Mouse (Mus musculus) hindbrain, embryonic 15.5 days (tissue): ENCODE data around the gene Extl1. TPM values are rescaled to one million over a fixed set of nuclear protein-coding genes. Genes with fewer than 3 reads are reported as not detected.

Experiments used
- ATAC-seq: fragments of 200-750 bp; cut with Nextera tagmentation; 2 replicates; pipeline ENCODE4 v1.8.0; 2017; ENCODE audit warnings: low read depth, moderate number of reproducible peaks, moderate TSS enrichment; ENCODE audit not compliant: low FRiP score
- H3K27ac ChIP-seq: fragments of 300-500 bp; sonication (generic); replicated peaks from 2 replicates; pipeline ENCODE4 v1.5.1; 2015; ENCODE audit warnings: mild to moderate bottlenecking, inconsistent platforms
- H3K27me3 ChIP-seq: fragments of 300-500 bp; sonication (generic); 2 replicates; pipeline ENCODE4 v1.6.1; 2015; ENCODE audit warnings: control low read depth, inconsistent platforms
- H3K36me3 ChIP-seq: fragments of 300-500 bp; sonication (generic); 2 replicates; pipeline ENCODE4 v1.6.1; 2015; ENCODE audit warnings: control low read depth, inconsistent platforms
- H3K4me1 ChIP-seq: fragments of 300-500 bp; sonication (generic); replicated peaks from 2 replicates; pipeline ENCODE4 v1.6.1; 2015; ENCODE audit warnings: control low read depth, inconsistent platforms
- H3K4me2 ChIP-seq: fragments of 300-500 bp; sonication (generic); 2 replicates; pipeline ENCODE4 v1.6.1; 2015; ENCODE audit warnings: moderate library complexity, mild to moderate bottlenecking, inconsistent platforms
- H3K4me3 ChIP-seq: fragments of 300-500 bp; sonication (generic); 2 replicates; pipeline ENCODE4 v1.5.1; 2015; ENCODE audit warnings: mild to moderate bottlenecking, inconsistent platforms
- H3K9ac ChIP-seq: fragments of 300-500 bp; sonication (generic); 2 replicates; pipeline ENCODE4 v1.6.1; 2015; ENCODE audit warnings: inconsistent platforms
- H3K9me3 ChIP-seq: fragments of 300-500 bp; sonication (generic); 2 replicates; pipeline ENCODE4 v1.6.1; 2016; ENCODE audit warnings: control low read depth, inconsistent platforms
- WGBS: fragments of 180-500 bp; shearing (Covaris S2); methylation state at CpG from one replicate; pipeline ENCODE4 v1.1.7; 2015; 5-methylcytosine and 5-hydroxymethylcytosine counted together
- polyA plus RNA-seq: library from polyadenylated mRNA; unstranded; fragments of >200 nt; fragmentation: Nextera tagmentation; extraction: Ambion mirVana; gene quantifications from 2 replicates; pipeline ENCODE4 v1.2.1, GENCODE M21; 2015

Extl1 gene
- polyA plus RNA-seq, 1 experiment from 2014 or later = 0.45 TPM

DNA sequence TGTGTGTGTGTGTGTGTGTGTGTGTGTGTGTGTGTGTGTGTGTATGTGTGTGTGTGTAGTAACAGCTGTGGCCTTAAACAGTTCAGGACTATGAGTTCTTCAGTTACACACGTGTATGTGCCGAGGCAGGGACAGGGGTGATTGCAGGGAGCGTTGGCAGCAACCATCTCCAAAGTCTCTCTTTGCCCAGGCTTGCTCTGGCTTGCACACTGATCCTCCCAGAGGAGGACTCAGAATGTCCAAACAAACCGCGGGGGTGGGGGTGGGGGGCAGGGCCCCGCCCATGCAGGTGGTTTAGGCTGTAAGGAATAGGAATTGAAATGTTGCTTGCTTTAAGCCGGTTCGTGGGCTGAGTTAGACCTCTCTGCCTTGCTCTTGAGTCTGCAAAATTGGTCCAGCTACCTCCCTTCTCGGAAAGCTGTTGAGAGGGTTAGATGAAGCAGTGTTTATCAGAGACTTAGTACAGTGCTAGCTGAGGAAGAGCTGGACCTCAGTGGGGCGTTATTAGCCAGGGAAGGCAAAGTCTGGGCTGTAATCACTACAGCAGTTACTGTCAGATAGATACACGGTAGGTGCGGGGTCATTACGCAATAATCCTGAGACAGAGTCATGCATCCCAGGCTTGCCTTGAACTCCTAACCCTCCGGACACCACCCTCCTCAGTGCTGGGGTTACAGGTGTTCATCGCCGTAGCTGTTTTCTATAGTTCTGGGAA, 18.4 kb upstream of the Extl1 start:
- H3K9ac ChIP-seq = no peak overlapping the region
- H3K4me3 ChIP-seq = peak overlapping the region; percentile 39; the same call in 1 of the 2 replicates
- no peaks in the 10 kb centered on the region for H3K9me3 ChIP-seq
- H3K36me3 ChIP-seq = no peaks in the 10 kb centered on the region
- H3K4me2 ChIP-seq = peak overlapping the region; percentile 66
- H3K27ac ChIP-seq = peak overlapping the region; percentile 82
- H3K27me3 ChIP-seq = no peaks in the 10 kb centered on the region
- H3K4me1 ChIP-seq = peaks cover 50% of the 10 kb centered on the region
- ATAC-seq = no peak
- WGBS = 70% methylated on average over 16 of the region's 16 CpGs

GRCm38 (mm10) chr4:134401181-134401661, 17.6 kb upstream of the Extl1 start:
- peak overlapping the region; percentile 39 for H3K4me3 ChIP-seq
- H3K36me3 ChIP-seq = no peaks in the 10 kb centered on the region
- WGBS = 3% methylated on average over 19 of the region's 19 CpGs
- peak; percentile 77 for ATAC-seq
- no peaks in the 10 kb centered on the region for H3K9me3 ChIP-seq
- H3K4me2 ChIP-seq = peak overlapping the region; percentile 66
- peak overlapping the region; percentile 44 for H3K9ac ChIP-seq
- H3K27me3 ChIP-seq = no peaks in the 10 kb centered on the region
- H3K4me1 ChIP-seq = peaks cover 54% of the 10 kb centered on the region
- H3K27ac ChIP-seq = peak overlapping the region; percentile 82

- ATAC-seq = no peak
- Histone ChIP-seq H3K4me3 (peak overlapping the region; percentile 39; the same call in 1 of the 2 replicates), H3K27ac (peak overlapping the region; percentile 82), H3K36me3 (no peaks in the 10 kb centered on the region), H3K9ac (peak overlapping the region; percentile 14; the same call in 1 of the 2 replicates), H3K9me3 (no peaks in the 10 kb centered on the region), H3K27me3 (no peaks in the 10 kb centered on the region), H3K4me1 (peaks cover 57% of the 10 kb centered on the region), H3K4me2 (peak overlapping the region; percentile 66)
- 19% methylated on average over 5 of the region's 5 CpGs for WGBS
Measured at GRCm38 (mm10) chr4:134400206-134400605, 16.6 kb upstream of the Extl1 start.

DNA sequence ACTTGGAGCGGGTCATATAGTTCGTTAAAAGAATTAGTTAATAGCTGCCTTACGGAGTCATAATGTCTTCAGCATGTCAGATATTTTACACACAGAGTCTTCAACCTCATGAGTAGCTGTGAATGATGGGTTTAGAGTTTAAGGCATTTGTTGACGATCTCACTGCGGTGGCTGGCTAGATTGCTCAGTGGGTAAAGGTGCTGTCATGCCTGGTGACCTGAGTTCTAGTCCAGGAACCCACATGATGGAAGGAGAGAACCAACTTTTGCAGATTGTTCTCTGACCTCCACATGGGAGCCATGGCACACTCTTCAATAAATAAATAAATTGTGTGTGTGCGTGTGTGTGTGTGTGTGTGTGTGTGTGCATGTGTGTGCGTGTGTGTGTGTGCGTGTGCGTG, 14.1 kb upstream of the Extl1 start:
- 90% methylated on average over 9 of the region's 9 CpGs for WGBS
- Histone ChIP-seq H3K4me2 (peak overlapping the region; percentile 95; the same call in 1 of the 2 replicates), H3K9me3 (no peaks in the 10 kb centered on the region), H3K27me3 (no peaks in the 10 kb centered on the region), H3K9ac (0 out of 2 replicates have a peak overlapping the region, but pooled peaks have one; percentile 0), H3K36me3 (no peaks in the 10 kb centered on the region), H3K4me3 (no peak overlapping the region), H3K27ac (no peak overlapping the region; the same call in 1 of the 2 replicates), H3K4me1 (peaks cover 50% of the 10 kb centered on the region)
- no peak for ATAC-seq

- H3K4me3 ChIP-seq = no peak overlapping the region
- peaks cover 50% of the 10 kb centered on the region for H3K4me1 ChIP-seq
- peak overlapping the region; percentile 95 for H3K4me2 ChIP-seq
- 0 out of 2 replicates have a peak overlapping the region, but pooled peaks have one; percentile 0 for H3K9ac ChIP-seq
- H3K9me3 ChIP-seq = no peaks in the 10 kb centered on the region
- peak overlapping the region; percentile 43 for H3K27ac ChIP-seq
- no peak for ATAC-seq
- WGBS = 27% methylated on average over 7 of the region's 7 CpGs
- H3K36me3 ChIP-seq = no peaks in the 10 kb centered on the region
- no peaks in the 10 kb centered on the region for H3K27me3 ChIP-seq
Measured at GRCm38 (mm10) chr4:134397121-134397520, 13.5 kb upstream of the Extl1 start.

- H3K4me3 ChIP-seq = peak within 1 kb of the TSS; percentile 49
- H3K4me2 ChIP-seq = peak within 1 kb of the TSS; percentile 95
- peak; percentile 98 for ATAC-seq
- H3K36me3 ChIP-seq = no peaks in the 10 kb centered on the region
- H3K9me3 ChIP-seq = no peaks in the 10 kb centered on the region
- under 1% methylated on average over 31 of the region's 31 CpGs for WGBS
- peak within 1 kb of the TSS; percentile 84 for H3K27ac ChIP-seq
- peaks cover 42% of the 10 kb centered on the region for H3K4me1 ChIP-seq
- H3K9ac ChIP-seq = peak within 1 kb of the TSS; percentile 52
- no peaks in the 10 kb centered on the region for H3K27me3 ChIP-seq
Measured at GRCm38 (mm10) chr4:134395977-134396825, 12.6 kb upstream of the Extl1 start, which contains the start of gene Pafah2. Gene Pafah2, plus strand, starts transcription at chr4:134396320.

- Histone ChIP-seq H3K27ac (peak overlapping the region; percentile 84), H3K4me2 (peak overlapping the region; percentile 95; the same call in 1 of the 2 replicates), H3K4me3 (no peak overlapping the region), H3K9ac (no peak overlapping the region), H3K36me3 (no peaks in the 10 kb centered on the region), H3K9me3 (no peaks in the 10 kb centered on the region), H3K4me1 (peaks cover 33% of the 10 kb centered on the region), H3K27me3 (no peaks in the 10 kb centered on the region)
- ATAC-seq = no peak
- WGBS = 89% methylated on average over 7 of the region's 7 CpGs
Measured at GRCm38 (mm10) chr4:134395142-134395541, 11.5 kb upstream of the Extl1 start.

DNA sequence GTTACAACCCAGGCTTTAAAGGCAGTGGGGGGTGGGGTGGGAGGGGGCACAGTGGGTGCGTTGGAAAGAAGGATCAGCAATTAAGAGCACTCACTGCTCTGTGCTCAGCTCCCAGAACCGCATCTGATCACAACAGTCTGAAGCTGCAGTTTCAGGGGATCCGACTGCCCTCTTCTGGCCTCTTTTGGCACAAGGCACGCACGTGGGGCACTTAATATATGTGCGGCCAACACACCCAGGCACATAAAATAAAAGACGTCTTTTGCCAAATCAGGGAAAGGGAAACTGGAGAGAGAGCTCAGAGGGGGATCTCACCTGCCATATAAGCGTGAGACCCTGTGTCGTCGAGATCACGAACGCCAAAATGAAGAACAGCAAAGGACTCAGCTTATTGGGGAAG, 9.4 kb upstream of the Extl1 start:
- Histone ChIP-seq H3K27me3 (no peaks in the 10 kb centered on the region), H3K27ac (0 out of 2 replicates have a peak overlapping the region, but pooled peaks have one; percentile 25), H3K9me3 (no peaks in the 10 kb centered on the region), H3K4me2 (no peak overlapping the region), H3K4me1 (peaks cover 24% of the 10 kb centered on the region), H3K4me3 (no peak overlapping the region), H3K36me3 (no peaks in the 10 kb centered on the region), H3K9ac (no peak overlapping the region)
- WGBS = 17% methylated on average over 12 of the region's 12 CpGs
- no peak for ATAC-seq

- Histone ChIP-seq H3K4me2 (0 out of 2 replicates have a peak overlapping the region, but pooled peaks have one; percentile 11), H3K4me1 (peaks cover 20% of the 10 kb centered on the region), H3K9ac (no peak overlapping the region), H3K9me3 (no peaks in the 10 kb centered on the region), H3K27me3 (no peaks in the 10 kb centered on the region), H3K27ac (no peak overlapping the region), H3K4me3 (no peak overlapping the region), H3K36me3 (no peaks in the 10 kb centered on the region)
- ATAC-seq = no peak
- WGBS = 9% methylated on average over 8 of the region's 8 CpGs
Measured at GRCm38 (mm10) chr4:134392595-134392994, 8.9 kb upstream of the Extl1 start.

DNA sequence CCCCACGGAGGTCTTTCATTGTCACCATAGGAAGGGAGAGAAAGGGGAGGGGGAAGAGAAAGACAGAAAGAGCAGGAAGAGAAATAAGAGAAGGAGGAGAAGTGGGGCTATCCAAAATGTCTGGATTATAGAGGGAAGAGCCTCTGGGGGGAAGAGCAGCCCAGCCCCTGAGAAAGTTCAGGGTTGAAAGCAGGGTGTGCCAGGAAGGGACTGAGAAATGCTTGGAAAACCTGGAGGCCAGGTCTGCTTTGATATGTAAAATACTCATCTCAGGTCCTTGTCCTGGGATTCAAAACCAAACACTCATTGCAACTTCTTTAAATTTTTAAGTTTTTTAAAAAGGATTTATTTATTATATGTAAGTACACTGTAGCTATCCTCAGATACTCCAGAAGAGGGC, 8.0 kb upstream of the Extl1 start:
- no peak overlapping the region for H3K4me3 ChIP-seq

GRCm38 (mm10) chr4:134388397-134388796, 4.7 kb upstream of the Extl1 start:
- H3K4me1 ChIP-seq = peaks cover 7% of the 10 kb centered on the region; the same call in 1 of the 2 replicates
- no peak for ATAC-seq
- H3K27ac ChIP-seq = no peak overlapping the region
- no peak overlapping the region for H3K9ac ChIP-seq
- no peaks in the 10 kb centered on the region for H3K9me3 ChIP-seq
- 13% methylated on average over 5 of the region's 5 CpGs for WGBS
- H3K4me2 ChIP-seq = no peak overlapping the region
- H3K27me3 ChIP-seq = no peaks in the 10 kb centered on the region
- H3K36me3 ChIP-seq = no peaks in the 10 kb centered on the region
- H3K4me3 ChIP-seq = no peak overlapping the region

More for the DNA sequence above, 8.0 kb upstream of the Extl1 start:
- ATAC-seq = no peak
- Histone ChIP-seq H3K27me3 (no peaks in the 10 kb centered on the region), H3K9me3 (no peaks in the 10 kb centered on the region), H3K4me1 (peaks cover 12% of the 10 kb centered on the region), H3K36me3 (no peaks in the 10 kb centered on the region), H3K9ac (no peak overlapping the region), H3K4me2 (no peak overlapping the region), H3K27ac (no peak overlapping the region)
- WGBS = 100% methylated on average over 1 of the region's 1 CpGs
